Mouse (Mus musculus): ENCODE results near the gene Lap3.

The Lap3 gene

GRCm38 (mm10) chr5:45493191-45494092, at the start of gene Lap3:
Gene Lap3, plus strand, starts transcription at chr5:45493374.
- peak; percentile 92 for DNase-seq (ENCODE audit: low read depth)

GRCm38 (mm10) chr5:45444130-45444832, 48.9 kb upstream of the Lap3 start:
- no peak for DNase-seq (ENCODE audit: low read depth)

- DNase-seq (ENCODE audit: low read depth): no peak
These were observed 44.5 kb upstream of the Lap3 start for GRCm38 (mm10) chr5:45448676-45449075.

GRCm38 (mm10) chr5:45449206-45449605, 44.0 kb upstream of the Lap3 start:
- DNase-seq (ENCODE audit: low read depth): peak; percentile 11

GRCm38 (mm10) chr5:45449831-45450716, 43.1 kb upstream of the Lap3 start, which contains the start of gene Qdpr:
Gene Qdpr, minus strand, starts transcription at chr5:45450236.
- DNase-seq (ENCODE audit: low read depth): peak; percentile 97

- no peak for DNase-seq (ENCODE audit: low read depth)
These were observed 39.7 kb upstream of the Lap3 start, which contains the start of gene Clrn2 for GRCm38 (mm10) chr5:45453451-45453850. Gene Clrn2, plus strand, starts transcription at chr5:45453751.

- no peak for DNase-seq (ENCODE audit: low read depth)
These were observed 38.7 kb upstream of the Lap3 start for GRCm38 (mm10) chr5:45454456-45454855.

- no peak for DNase-seq (ENCODE audit: low read depth)
These were observed 20.2 kb upstream of the Lap3 start for GRCm38 (mm10) chr5:45472880-45473450.

GRCm38 (mm10) chr5:45473521-45473920, 19.7 kb upstream of the Lap3 start:
- no peak for DNase-seq (ENCODE audit: low read depth)

- DNase-seq (ENCODE audit: low read depth): no peak
These were observed 19.0 kb upstream of the Lap3 start for GRCm38 (mm10) chr5:45474215-45474614.

GRCm38 (mm10) chr5:45474758-45475157, 18.4 kb upstream of the Lap3 start:
- no peak for DNase-seq (ENCODE audit: low read depth)

- no peak for DNase-seq (ENCODE audit: low read depth)
These were observed 17.4 kb upstream of the Lap3 start for GRCm38 (mm10) chr5:45475771-45476170.

- no peak for DNase-seq (ENCODE audit: low read depth)
These were observed 16.9 kb upstream of the Lap3 start for GRCm38 (mm10) chr5:45476288-45476687.

- no peak for DNase-seq (ENCODE audit: low read depth)
These were observed 15.6 kb upstream of the Lap3 start for GRCm38 (mm10) chr5:45477601-45478000.

GRCm38 (mm10) chr5:45480066-45480465, 13.1 kb upstream of the Lap3 start:
- DNase-seq (ENCODE audit: low read depth): no peak

GRCm38 (mm10) chr5:45481125-45481524, 12.0 kb upstream of the Lap3 start:
- DNase-seq (ENCODE audit: low read depth): no peak

- no peak for DNase-seq (ENCODE audit: low read depth)
These were observed 10.6 kb upstream of the Lap3 start for GRCm38 (mm10) chr5:45482607-45483006.

- DNase-seq (ENCODE audit: low read depth): no peak
These were observed 9.5 kb upstream of the Lap3 start for GRCm38 (mm10) chr5:45483654-45484053.

GRCm38 (mm10) chr5:45491776-45492175, 1.4 kb upstream of the Lap3 start:
- DNase-seq (ENCODE audit: low read depth): no peak

- DNase-seq (ENCODE audit: low read depth): no peak
These were observed 1.1 kb downstream of the Lap3 start for GRCm38 (mm10) chr5:45494093-45494755.

- DNase-seq (ENCODE audit: low read depth): no peak
These were observed 2.3 kb downstream of the Lap3 start for GRCm38 (mm10) chr5:45495429-45495975.
